Mouse (Mus musculus) kidney, adult 2 months (tissue): ENCODE measurements around the gene Rhobtb1. TPM values are rescaled to one million over a fixed set of nuclear protein-coding genes. Genes with fewer than 3 reads are reported as not detected.
A peak's percentile ranks its signal among the peaks of the same experiment; 100 is the strongest.

Experiments
- DNase-seq: peaks from one replicate; pipeline ENCODE4 v3.0.0; 2021
- H3K27ac ChIP-seq: fragments of 200-500 bp; 2 replicates; pipeline ENCODE4 v1.5.1; 2012; ENCODE audit warnings: low read depth, low read length, control low read depth, inconsistent platforms; ENCODE audit not compliant: insufficient read depth
- H3K27me3 ChIP-seq: fragments of 200-500 bp; replicated peaks from 2 replicates; pipeline ENCODE4 v1.6.1; 2012; ENCODE audit warnings: mild to moderate bottlenecking, moderate library complexity, low read length, inconsistent platforms; ENCODE audit not compliant: control insufficient read depth, insufficient read depth
- H3K36me3 ChIP-seq: fragments of 200-500 bp; 2 replicates; pipeline ENCODE4 v1.6.1; 2012; ENCODE audit warnings: mild to moderate bottlenecking, moderate library complexity, low read length, inconsistent platforms; ENCODE audit not compliant: control insufficient read depth, insufficient read depth
- H3K4me1 ChIP-seq: fragments of 200-500 bp; 2 replicates; pipeline ENCODE4 v1.6.1; 2011; ENCODE audit warnings: low read length; ENCODE audit not compliant: control insufficient read depth, insufficient read depth
- H3K4me3 ChIP-seq: fragments of 200-500 bp; 2 replicates; pipeline ENCODE4 v1.5.1; 2011; ENCODE audit warnings: mild to moderate bottlenecking, low read depth, low read length, control low read depth; ENCODE audit not compliant: insufficient read depth
- CTCF ChIP-seq: fragments of 200-500 bp; conservative IDR thresholded peaks from 2 replicates; pipeline ENCODE4 v1.5.1; 2011; ENCODE audit warnings: low read depth, mild to moderate bottlenecking, control low read depth, low read length, moderate library complexity, mixed read lengths; ENCODE audit not compliant: insufficient read depth, insufficient read length
- POLR2A ChIP-seq: fragments of 200-500 bp; IDR thresholded peaks from one replicate; pipeline ENCODE4 v1.6.1; 2011; ENCODE audit warnings: low read depth, low read length, control low read depth
- WGBS: fragments of 180-500 bp; shearing (Covaris S2); methylation state at CpG from one replicate; pipeline ENCODE4 v1.1.7; 2018; 5-methylcytosine and 5-hydroxymethylcytosine counted together
- polyA plus RNA-seq: library from polyadenylated mRNA; depleted of rRNA; stranded (reverse); fragments of >200 nt; gene quantifications from 2 replicates; pipeline ENCODE4 v1.2.3, GENCODE M21; 2012

The Rhobtb1 gene
- polyA plus RNA-seq, 1 experiment = 20.6 TPM

- peak overlapping the region; percentile 96 for H3K27ac ChIP-seq
- 72% methylated on average over 17 of the region's 17 CpGs for WGBS
- H3K36me3 ChIP-seq = no peaks in the 10 kb centered on the region; the same call in 1 of the 2 replicates
- no peaks in the 10 kb centered on the region for H3K27me3 ChIP-seq
- DNase-seq = no peak
- TF ChIP-seq POLR2A (no peak), CTCF (no peak)
- H3K4me3 ChIP-seq = no peak overlapping the region
- H3K4me1 ChIP-seq = peaks cover 46% of the 10 kb centered on the region
Observed at GRCm38 (mm10) chr10:69252112-69253074, 101.2 kb downstream of the Rhobtb1 start.

DNA sequence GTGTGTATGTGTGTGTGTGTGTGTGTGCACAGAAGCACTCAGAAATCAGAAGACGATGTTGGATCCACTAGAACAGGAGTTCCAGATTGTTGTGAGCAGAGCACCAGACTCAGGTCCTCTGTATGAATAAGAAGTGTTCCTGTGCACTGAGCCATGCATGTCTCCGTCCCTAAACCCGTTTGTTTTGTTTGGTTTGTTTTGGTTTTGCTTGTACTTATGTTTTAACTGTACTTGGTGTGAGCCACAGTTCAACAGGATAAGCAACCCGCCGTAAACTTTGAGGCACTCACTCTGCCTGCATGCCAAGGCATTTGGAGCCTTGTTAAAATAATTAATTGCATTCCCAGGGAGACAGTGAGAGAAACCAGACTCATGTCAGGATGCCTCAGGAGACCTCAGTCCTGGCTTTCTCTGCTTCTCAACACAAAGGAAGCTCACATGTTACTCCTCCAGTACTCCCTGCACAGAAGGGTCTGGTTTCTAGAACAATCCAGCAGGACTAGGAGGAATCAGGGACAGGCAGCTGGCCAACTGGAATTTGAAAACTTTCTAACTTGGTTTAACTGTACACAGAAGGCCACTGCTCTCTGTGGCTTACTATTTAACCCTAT lies 101.9 kb downstream of the Rhobtb1 start:
- TF ChIP-seq POLR2A (no peak), CTCF (no peak)
- peak; percentile 92 for DNase-seq
- Histone ChIP-seq H3K27me3 (no peaks in the 10 kb centered on the region), H3K4me3 (no peak overlapping the region), H3K36me3 (no peaks in the 10 kb centered on the region; the same call in 1 of the 2 replicates), H3K27ac (peak overlapping the region; percentile 96), H3K4me1 (peaks cover 43% of the 10 kb centered on the region)
- WGBS = 10% methylated on average over 5 of the region's 5 CpGs

DNA sequence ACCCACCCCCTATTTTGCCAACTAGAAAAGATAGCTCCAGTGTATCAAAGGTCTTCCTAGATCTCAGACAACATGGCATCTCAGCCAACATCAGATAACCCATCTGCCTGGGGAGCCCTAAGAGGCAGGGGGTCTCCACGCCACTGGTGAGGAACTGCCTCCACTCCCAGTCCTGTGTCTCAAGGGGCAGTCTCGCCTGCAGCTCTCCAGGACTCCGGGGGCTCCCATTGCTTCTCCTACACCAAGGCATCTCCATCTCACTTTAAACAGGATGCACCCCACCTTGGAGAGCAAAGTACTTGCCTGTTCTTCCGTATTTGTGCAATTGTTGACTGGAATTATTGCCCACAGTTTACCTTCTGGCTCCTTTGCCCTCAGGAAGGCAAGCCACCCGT lies 102.4 kb downstream of the Rhobtb1 start:
- peaks cover 39% of the 10 kb centered on the region for H3K4me1 ChIP-seq
- H3K27ac ChIP-seq = peak overlapping the region; percentile 96
- H3K27me3 ChIP-seq = no peaks in the 10 kb centered on the region
- TF ChIP-seq POLR2A (no peak), CTCF (no peak)
- no peak overlapping the region for H3K4me3 ChIP-seq
- H3K36me3 ChIP-seq = no peaks in the 10 kb centered on the region; the same call in 1 of the 2 replicates
- 30% methylated on average over 5 of the region's 5 CpGs for WGBS
- no peak for DNase-seq

GRCm38 (mm10) chr10:69254390-69254847 lies 103.2 kb downstream of the Rhobtb1 start:
- Histone ChIP-seq H3K27ac (peak overlapping the region; percentile 96), H3K4me3 (no peak overlapping the region), H3K27me3 (no peaks in the 10 kb centered on the region), H3K36me3 (no peaks in the 10 kb centered on the region; the same call in 1 of the 2 replicates), H3K4me1 (peaks cover 38% of the 10 kb centered on the region)
- peak; percentile 97 for DNase-seq
- 2% methylated on average over 8 of the region's 8 CpGs for WGBS
- TF ChIP-seq POLR2A (no peak), CTCF (no peak)

DNA sequence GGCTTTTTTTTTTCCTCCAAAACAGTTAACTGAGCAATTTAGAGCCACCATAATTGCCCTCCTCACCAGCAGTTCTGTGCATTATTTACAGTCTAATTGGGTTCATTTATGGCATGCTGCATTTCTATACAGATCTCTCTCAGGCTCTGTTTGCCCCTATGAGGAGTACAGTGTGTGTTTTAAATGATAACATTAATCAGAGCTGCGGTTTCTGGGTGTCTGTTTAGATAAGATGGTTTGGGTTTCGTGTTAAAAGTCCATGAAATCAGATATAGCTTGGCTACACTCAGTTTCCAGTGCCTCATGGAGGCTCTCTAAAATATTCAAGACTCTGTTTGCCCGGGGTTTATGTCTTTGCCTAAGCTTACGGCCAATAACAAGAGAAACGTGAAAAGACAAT lies 104.4 kb downstream of the Rhobtb1 start:
- Histone ChIP-seq H3K27me3 (no peaks in the 10 kb centered on the region), H3K36me3 (no peaks in the 10 kb centered on the region; the same call in 1 of the 2 replicates), H3K4me1 (peaks cover 38% of the 10 kb centered on the region), H3K27ac (no peak overlapping the region), H3K4me3 (no peak overlapping the region)
- 65% methylated on average over 5 of the region's 5 CpGs for WGBS
- no peak for TF ChIP-seq POLR2A
- no peak for TF ChIP-seq CTCF
- DNase-seq = no peak

- Histone ChIP-seq H3K4me3 (no peak overlapping the region), H3K27ac (peak overlapping the region; percentile 84; the same call in 1 of the 2 replicates), H3K27me3 (no peaks in the 10 kb centered on the region), H3K36me3 (no peaks in the 10 kb centered on the region; the same call in 1 of the 2 replicates), H3K4me1 (peaks cover 24% of the 10 kb centered on the region)
- 38% methylated on average over 6 of the region's 6 CpGs for WGBS
- DNase-seq = peak; percentile 45
- TF ChIP-seq CTCF (no peak), POLR2A (no peak)
Observed at GRCm38 (mm10) chr10:69257592-69258133, 106.4 kb downstream of the Rhobtb1 start.

DNA sequence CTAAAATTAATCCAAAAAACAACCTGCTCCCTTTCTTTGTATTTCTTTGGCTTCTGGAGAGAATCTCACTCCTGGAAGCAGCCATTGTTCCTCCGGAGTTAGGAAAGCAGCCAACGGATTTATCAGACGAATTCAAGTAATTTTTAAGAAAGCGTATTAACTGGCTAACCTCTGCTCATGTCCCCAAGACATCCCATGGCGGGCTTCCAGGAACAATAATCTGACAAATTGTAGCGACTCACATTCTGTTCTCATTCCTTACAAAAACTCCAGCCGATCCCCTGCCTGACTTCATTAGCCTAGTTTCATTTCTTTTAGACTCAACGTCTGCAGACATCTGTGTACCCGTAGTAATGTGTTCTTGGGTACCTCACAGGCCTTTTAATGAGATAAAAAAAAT lies 107.4 kb downstream of the Rhobtb1 start:
- 27% methylated on average over 9 of the region's 9 CpGs for WGBS
- DNase-seq = peak; percentile 87
- no peaks in the 10 kb centered on the region for H3K27me3 ChIP-seq
- peak overlapping the region; percentile 26; the same call in 1 of the 2 replicates for H3K27ac ChIP-seq
- H3K4me1 ChIP-seq = peaks cover 22% of the 10 kb centered on the region
- H3K36me3 ChIP-seq = no peaks in the 10 kb centered on the region; the same call in 1 of the 2 replicates
- TF ChIP-seq CTCF (no peak), POLR2A (no peak)
- H3K4me3 ChIP-seq = no peak overlapping the region
